Mouse (Mus musculus) cerebellum, adult 18-20 months (tissue): Measurements from ENCODE around the gene Tcn2.
"Not testable (repeated sequence)": the region's sequence is repeated elsewhere in the genome, so short reads cannot be mapped to it uniquely, and the experiment has no call there.

Experiments
- DNase-seq, 2 experiments: peaks; one replicate each; pipeline ENCODE4 v3.0.0; 2021

Gene Tcn2

DNA sequence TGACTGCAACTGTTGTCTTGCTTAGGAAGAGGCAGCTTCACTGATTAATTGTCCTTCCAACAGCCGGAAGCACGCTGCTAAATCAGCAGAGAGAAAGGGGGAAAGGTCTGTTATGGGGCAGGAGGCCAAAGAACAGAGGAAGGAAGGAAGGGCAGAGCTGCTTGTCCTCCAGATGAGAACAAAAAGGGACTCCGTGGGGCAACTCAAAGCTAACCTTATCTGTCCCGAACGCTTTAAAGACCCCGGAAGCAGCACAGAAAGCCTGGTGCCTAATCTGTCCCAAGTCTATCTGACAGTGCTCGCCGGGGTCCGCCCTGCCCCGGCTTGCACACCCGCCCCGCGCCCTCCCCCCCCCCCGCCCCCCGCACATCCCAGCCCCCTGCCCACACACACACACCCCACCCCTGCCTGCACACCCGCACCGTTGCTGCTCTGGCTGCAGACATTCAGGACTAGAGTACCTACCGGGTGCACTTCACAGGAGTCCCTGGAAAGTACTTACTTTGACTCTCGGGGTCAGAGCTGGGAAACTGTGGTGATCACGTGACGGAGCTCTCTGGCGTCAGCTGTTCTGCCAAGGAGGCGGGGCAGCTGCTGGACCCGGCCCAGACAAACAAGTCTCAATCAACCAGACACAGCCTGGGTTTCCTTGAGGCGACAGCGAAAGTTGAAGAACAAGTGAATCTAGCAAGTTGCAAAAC is at the start of gene Tcn2:
TSS of gene Tcn2 (minus strand) at position 649 of the 701 bp plus-strand sequence.
- DNase-seq: peak in 1 of 2 experiments; percentile 41

- DNase-seq: no peak
Measured at GRCm38 (mm10) chr11:3981536-3981935, 49.6 kb upstream of the Tcn2 start.

DNA sequence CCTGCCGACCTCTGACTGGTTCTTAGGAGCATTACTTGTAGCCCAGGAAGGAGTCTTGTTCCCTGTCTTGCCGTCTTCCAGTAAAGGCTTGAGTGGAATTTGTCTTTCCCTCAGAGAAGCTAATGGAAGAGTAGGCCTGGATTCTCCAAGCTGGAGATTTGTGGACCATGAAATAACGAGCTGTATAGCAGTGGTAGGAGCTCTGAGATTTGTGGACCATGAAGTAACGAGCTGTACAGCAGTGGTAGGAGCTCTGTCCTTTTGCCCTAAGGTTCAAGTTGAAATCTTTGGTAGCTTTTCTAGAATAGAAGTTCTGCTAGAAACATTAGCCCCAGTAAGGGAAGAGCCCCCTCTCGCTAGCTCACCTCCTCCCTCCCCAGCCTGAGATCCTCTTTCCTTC is 46.5 kb upstream of the Tcn2 start:
- DNase-seq: no peak

- no peak for DNase-seq
Measured at GRCm38 (mm10) chr11:3976678-3977077, 44.7 kb upstream of the Tcn2 start, which contains the start of gene 4930556J24Rik. TSS of gene 4930556J24Rik (minus strand) at chr11:3976778.

- DNase-seq: no peak
Measured at GRCm38 (mm10) chr11:3974311-3974710, 42.4 kb upstream of the Tcn2 start.

GRCm38 (mm10) chr11:3973081-3973480 is 41.1 kb upstream of the Tcn2 start:
- DNase-seq: no peak

- DNase-seq: no peak
Measured at GRCm38 (mm10) chr11:3970361-3970760, 38.4 kb upstream of the Tcn2 start.

DNA sequence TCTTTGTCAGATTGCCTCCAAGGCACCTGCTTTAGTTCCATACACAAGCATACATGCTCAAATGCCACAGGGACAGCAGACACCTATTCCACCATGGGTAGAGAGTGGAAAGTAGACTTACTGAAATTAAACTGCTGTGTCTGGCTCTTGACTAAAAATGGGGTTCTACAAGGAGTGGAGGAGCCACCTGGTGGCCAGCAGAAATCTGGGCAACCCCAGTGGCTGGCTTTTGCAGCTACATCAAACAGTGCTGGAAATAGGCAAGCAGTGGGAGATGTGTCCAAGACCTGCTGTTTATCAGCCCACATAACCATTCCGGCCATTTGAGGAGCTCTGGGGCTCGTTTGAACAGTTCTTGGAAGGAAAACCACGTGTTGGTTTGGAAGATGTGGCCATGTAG is 37.9 kb upstream of the Tcn2 start:
- no peak for DNase-seq

GRCm38 (mm10) chr11:3964416-3965172 is 32.6 kb upstream of the Tcn2 start:
- no peak for DNase-seq

DNA sequence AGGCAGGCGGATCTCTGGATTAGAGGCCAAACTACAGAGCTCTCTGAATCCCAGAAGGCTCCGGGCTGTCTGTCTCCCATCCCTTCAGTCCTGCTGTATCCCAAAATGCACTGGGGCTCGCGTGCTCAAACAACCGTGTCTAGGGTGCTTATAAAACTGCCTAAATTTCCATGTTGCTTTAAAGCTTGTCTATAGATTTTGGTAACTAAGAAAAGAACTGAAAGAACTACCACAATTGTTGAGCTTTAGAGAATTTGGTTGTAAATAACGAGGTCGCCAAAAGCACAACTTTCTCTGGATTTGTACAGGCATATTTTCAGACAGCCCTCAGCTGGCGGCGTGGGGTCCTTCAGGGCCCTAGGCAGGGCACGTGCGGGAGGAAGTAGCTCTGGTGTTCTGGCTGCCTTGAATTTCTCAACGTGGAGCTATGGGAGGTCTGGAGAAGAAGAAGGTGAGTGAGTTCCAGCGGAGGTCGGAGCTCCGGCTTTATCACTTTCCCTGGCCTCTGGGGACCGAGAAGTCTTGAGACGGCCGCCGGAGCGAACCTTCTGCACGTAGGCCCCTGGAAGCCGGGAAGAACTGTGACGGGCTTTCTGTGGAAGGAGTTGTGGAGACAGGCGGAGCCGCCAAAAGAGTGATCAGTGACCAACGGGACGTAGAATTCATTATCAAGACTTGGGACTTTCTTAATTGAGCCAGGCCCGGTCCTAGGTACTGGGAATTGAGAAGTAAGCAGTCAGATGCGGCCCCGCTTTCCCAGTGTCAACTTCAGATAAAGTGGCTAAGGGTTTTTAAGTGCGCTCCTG is 31.9 kb upstream of the Tcn2 start, which contains the start of gene Pes1:
TSS of gene Pes1 (plus strand) at position 366 of the 806 bp plus-strand sequence.
- DNase-seq: peak; percentile 79 to 88

- DNase-seq: no peak
Measured at GRCm38 (mm10) chr11:3963155-3963554, 31.2 kb upstream of the Tcn2 start.

GRCm38 (mm10) chr11:3961761-3962160 is 29.8 kb upstream of the Tcn2 start:
- no peak for DNase-seq

GRCm38 (mm10) chr11:3960901-3961300 is 28.9 kb upstream of the Tcn2 start:
- DNase-seq: no peak

DNA sequence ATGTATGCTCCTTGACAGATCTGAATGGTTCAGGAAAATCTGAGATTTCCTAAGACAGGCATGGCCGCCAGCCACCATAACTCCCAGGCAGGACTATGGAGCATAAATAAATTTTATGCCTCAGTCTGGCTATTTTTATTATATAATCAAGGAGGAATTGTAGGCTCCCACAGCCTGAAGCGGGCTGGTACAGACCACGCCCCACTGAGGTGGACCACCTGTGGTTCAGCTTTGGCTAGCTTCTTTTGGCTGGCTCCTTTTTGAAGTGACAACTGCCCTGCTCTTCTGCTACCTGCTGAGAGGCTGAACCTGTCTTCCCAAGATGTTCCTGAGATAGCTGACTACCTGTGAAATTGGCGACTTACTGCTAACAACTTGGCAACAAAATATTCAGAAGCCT is 23.4 kb upstream of the Tcn2 start:
- not testable (repeated sequence) for DNase-seq

GRCm38 (mm10) chr11:3954876-3955275 is 22.9 kb upstream of the Tcn2 start:
- DNase-seq: not testable (repeated sequence)

GRCm38 (mm10) chr11:3946386-3946785 is 14.4 kb upstream of the Tcn2 start:
- DNase-seq: no peak

DNA sequence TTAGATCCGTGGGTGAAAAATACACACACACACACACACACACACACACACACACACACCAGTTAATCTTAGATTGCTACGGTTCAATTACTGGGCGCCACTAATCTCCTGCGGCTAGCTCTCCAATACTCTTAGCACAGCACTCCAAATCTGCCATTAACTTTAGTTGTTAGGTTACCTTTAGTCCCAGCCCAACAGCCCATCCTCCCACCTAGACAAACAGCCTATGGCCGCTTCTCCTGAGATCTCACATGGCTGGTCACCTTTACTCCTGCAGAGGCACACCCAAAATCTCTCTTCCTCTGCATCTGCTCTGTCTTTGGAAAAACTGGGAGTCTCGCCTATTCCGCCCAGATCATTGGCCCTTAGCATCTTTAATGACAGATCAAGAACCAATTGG is 9.4 kb upstream of the Tcn2 start:
- no peak for DNase-seq

DNA sequence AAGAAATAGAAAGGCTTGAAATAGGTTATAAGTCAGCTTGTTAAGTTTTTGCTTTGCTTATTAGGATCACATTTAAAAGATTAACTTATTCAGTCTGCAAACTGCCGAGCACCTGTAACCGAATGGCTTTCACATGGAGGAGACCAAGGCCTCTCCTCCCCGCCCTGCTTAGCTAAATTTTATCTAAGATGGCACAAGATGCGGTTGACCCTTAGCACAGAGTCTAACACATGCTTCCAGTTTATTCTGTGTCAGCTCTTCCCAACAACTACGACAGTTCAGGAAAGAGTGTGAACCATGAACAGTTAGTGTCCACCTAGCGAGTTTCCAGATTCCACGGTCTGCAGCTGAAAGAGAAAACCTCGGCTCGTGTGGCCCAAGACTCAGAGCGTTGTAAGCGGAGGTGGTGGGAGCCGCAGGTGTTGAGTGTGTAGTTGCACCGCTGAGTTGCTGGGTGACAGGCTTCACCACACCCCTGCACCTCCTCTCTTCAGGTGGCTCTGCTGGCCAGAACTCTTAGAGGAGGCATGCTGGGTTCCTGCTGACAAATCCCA is 5.4 kb upstream of the Tcn2 start:
- DNase-seq: no peak

GRCm38 (mm10) chr11:3936318-3936717 is 4.4 kb upstream of the Tcn2 start:
- DNase-seq: no peak

DNA sequence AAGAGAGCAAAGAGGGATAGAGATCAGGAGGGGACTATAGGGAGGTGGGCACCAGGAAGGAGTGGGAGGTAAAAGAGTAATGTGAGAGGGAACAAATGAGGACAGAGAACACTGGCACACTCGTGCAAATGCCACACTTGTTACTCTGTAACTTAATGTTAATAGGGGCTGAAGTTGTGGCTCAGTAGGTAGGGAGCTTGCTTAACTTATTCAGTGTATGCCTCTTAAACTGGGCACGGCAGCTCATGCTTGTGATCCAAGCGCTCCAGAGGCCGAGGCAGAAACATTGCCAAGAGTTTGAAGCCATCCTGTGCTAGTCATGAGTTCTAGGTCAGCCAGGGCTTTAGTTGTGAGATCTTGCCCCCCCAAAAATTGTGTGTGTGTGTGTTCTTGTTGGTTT is 3.2 kb upstream of the Tcn2 start:
- no peak for DNase-seq

DNA sequence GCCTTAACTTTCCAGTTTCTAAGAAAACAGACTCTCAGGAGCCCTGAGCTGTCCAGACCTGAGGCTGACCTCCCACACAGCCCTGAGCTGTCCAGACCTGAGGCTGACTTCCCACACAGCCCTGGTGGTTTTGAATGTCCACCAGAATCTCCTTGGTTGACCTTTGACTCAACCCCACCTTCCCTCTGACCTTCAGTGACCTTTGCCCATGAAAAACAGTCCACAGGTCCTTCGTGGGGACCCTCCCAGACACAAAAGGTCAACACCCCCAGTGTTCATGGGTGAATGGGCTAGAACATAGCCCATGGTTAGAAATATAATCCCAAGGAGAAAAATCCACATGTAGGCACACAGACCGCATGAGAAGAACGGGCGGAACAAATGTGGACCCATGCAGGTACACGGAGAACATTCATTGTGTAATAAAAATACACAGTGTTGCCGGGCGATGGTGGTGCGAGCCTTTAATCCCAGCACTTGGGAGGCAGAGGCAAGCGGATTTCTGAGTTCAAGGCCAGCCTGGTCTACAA is 1.9 kb upstream of the Tcn2 start:
- no peak for DNase-seq

DNA sequence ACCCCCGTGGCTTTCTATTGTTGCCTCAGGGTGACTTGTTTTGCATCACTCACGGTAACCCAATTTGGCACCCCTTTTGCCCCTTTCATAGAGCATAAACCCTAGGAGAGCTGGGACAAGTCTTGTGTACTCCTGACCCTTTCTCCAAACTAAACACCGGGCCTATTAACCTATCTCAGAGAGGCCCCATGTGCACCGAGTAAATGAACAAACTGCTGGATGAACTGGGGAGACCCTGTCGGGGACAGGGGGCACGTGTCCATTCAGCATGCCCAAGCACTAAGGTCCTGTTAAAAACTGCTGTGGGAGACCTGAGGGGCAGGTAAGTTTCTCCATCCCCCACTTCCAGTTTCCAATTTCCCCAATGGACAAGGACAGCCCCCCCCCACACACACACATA is 1.0 kb downstream of the Tcn2 start:
- no peak for DNase-seq

DNA sequence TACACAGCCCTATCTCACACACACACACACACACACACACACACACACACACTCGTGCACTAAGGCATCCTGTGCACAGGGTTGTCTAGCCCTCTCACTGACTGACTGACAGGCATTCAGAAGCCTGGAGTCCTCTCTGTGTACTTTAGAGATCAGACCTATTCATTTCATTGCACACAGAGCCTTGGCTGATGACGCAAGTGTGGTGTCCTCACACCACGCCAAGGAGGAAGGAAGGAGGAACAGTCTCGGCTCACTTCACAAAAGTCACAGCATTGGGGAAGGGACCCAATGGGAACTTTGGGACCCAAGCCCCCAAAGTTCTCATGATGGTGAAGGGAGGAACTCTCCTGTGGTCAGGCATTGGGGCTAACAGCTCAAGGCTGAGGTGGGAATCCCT is 1.9 kb downstream of the Tcn2 start:
- no peak for DNase-seq
